Mouse (Mus musculus) CH12.LX (cell line): ENCODE measurements around the gene Ccer2. TPM values are rescaled to one million over a fixed set of nuclear protein-coding genes. Genes with fewer than 3 reads are reported as not detected.

ENCODE experiments used
- DNase-seq: peaks from one replicate; pipeline ENCODE4 v3.0.0-alpha.2; 2013; ENCODE audit errors: extremely low read depth
- H3K27ac ChIP-seq: 2 replicates; pipeline ENCODE4 v1.5.1; 2012; ENCODE audit warnings: low read depth, mild to moderate bottlenecking, control low read depth, moderate library complexity; ENCODE audit not compliant: insufficient read depth
- H3K27me3 ChIP-seq: replicated peaks from 2 replicates; pipeline ENCODE3; 2012; ENCODE audit warnings: inconsistent platforms
- H3K36me3 ChIP-seq, 2 experiments: replicated peaks in 1 of 2; 2 replicates each; pipeline versions ENCODE3 to v1.6.1; 2012; ENCODE audit warnings: inconsistent platforms in 1 of 2, low read length in 1 of 2, mild to moderate bottlenecking in 1 of 2, mixed read lengths in 1 of 2, moderate library complexity in 1 of 2; ENCODE audit not compliant: control insufficient read depth in 1 of 2, insufficient read depth in 1 of 2
- H3K4me1 ChIP-seq, 2 experiments: 2 replicates each; pipeline ENCODE4 v1.6.1; 2012; ENCODE audit warnings: inconsistent platforms in 1 of 2, moderate library complexity in 1 of 2; ENCODE audit not compliant: insufficient read depth in 2 of 2, control insufficient read depth in 1 of 2
- H3K4me2 ChIP-seq: 2 replicates; pipeline ENCODE4 v1.6.1; 2012; ENCODE audit warnings: low read depth, mild to moderate bottlenecking, control low read depth; ENCODE audit not compliant: poor library complexity, insufficient read depth, severe bottlenecking
- H3K4me3 ChIP-seq, 3 experiments: fragments of 150-350 bp in 1 of 3; sonication (generic) in 1 of 3; replicated peaks in 1 of 3; 2 replicates each; pipeline versions ENCODE3 to v1.5.1; 2011 to 2012; ENCODE audit warnings: low read depth in 2 of 3, low read length in 2 of 3, mild to moderate bottlenecking in 2 of 3, moderate library complexity in 2 of 3, control low read depth in 1 of 3, improper control_type of control experiment in 1 of 3, inconsistent platforms in 1 of 3, mixed read lengths in 1 of 3; ENCODE audit not compliant: poor library complexity in 1 of 3
- H3K79me2 ChIP-seq: replicated peaks from 2 replicates; pipeline ENCODE4 v1.6.1; 2012; ENCODE audit warnings: mild to moderate bottlenecking, moderate library complexity; ENCODE audit not compliant: control insufficient read depth, poor library complexity, insufficient read depth, severe bottlenecking; ENCODE audit errors: extremely low read depth
- H3K9ac ChIP-seq: 2 replicates; pipeline ENCODE4 v1.6.1; 2012; ENCODE audit warnings: low read depth, mild to moderate bottlenecking, control low read depth, moderate library complexity; ENCODE audit not compliant: insufficient read depth
- H3K9me3 ChIP-seq: replicated peaks from 2 replicates; pipeline ENCODE3; 2012; ENCODE audit warnings: low read length, inconsistent platforms, mixed read lengths
- BHLHE40 ChIP-seq: IDR thresholded peaks from 2 replicates; pipeline ENCODE4 v1.6.1; 2011; ENCODE audit warnings: mild to moderate bottlenecking, low read depth, low read length, improper control_type of control experiment
- CHD2 ChIP-seq: IDR thresholded peaks from 2 replicates; pipeline ENCODE4 v1.6.1; 2011; ENCODE audit warnings: low read length, improper control_type of control experiment
- CTCF ChIP-seq, 2 experiments: IDR thresholded peaks in 1 of 2; conservative IDR thresholded peaks in 1 of 2; 2 replicates each; pipeline ENCODE4 v1.5.1; 2011 to 2012; ENCODE audit warnings: low read depth in 2 of 2, low read length in 2 of 2, improper control_type of control experiment in 1 of 2, inconsistent platforms in 1 of 2, mild to moderate bottlenecking in 1 of 2, moderate library complexity in 1 of 2
- E2F4 ChIP-seq: IDR thresholded peaks from 2 replicates; pipeline ENCODE4 v1.6.1; 2011; ENCODE audit warnings: low read depth, low read length, improper control_type of control experiment; ENCODE audit not compliant: insufficient replicate concordance
- ELF1 ChIP-seq: IDR thresholded peaks from 2 replicates; pipeline ENCODE4 v1.6.1; 2014; ENCODE audit warnings: low read depth, mild to moderate bottlenecking, inconsistent platforms, low read length, improper control_type of control experiment
- EP300 ChIP-seq: IDR thresholded peaks from 2 replicates; pipeline ENCODE4 v1.6.1; 2011; ENCODE audit warnings: low read length, improper control_type of control experiment
- GABPA ChIP-seq: IDR thresholded peaks from 2 replicates; pipeline ENCODE4 v1.6.1; 2012; ENCODE audit warnings: low read depth, low read length, improper control_type of control experiment, inconsistent platforms; ENCODE audit not compliant: insufficient replicate concordance
- JUN ChIP-seq: IDR thresholded peaks from 2 replicates; pipeline ENCODE4 v1.6.1; 2011; ENCODE audit warnings: low read depth, mild to moderate bottlenecking, low read length, improper control_type of control experiment, moderate library complexity; ENCODE audit not compliant: insufficient read depth
- MAFK ChIP-seq: IDR thresholded peaks from 2 replicates; pipeline ENCODE4 v1.6.1; 2011; ENCODE audit warnings: low read length, improper control_type of control experiment; ENCODE audit not compliant: insufficient replicate concordance
- MEF2A ChIP-seq: IDR thresholded peaks from 2 replicates; pipeline ENCODE4 v1.6.1; 2014; ENCODE audit warnings: low read depth, mild to moderate bottlenecking, inconsistent platforms, low read length, improper control_type of control experiment, borderline replicate concordance
- MXI1 ChIP-seq: IDR thresholded peaks from 2 replicates; pipeline ENCODE4 v1.6.1; 2011; ENCODE audit warnings: mild to moderate bottlenecking, low read depth, low read length, improper control_type of control experiment
- MYC ChIP-seq: IDR thresholded peaks from 2 replicates; pipeline ENCODE4 v1.6.1; 2011; ENCODE audit warnings: low read depth, mild to moderate bottlenecking, improper control_type of control experiment, low read length
- NELFE ChIP-seq: IDR thresholded peaks from 2 replicates; pipeline ENCODE4 v1.6.1; 2011; ENCODE audit warnings: low read depth, low read length, improper control_type of control experiment
- NRF1 ChIP-seq: IDR thresholded peaks from 2 replicates; pipeline ENCODE4 v1.6.1; 2014; ENCODE audit warnings: low read depth, mild to moderate bottlenecking, inconsistent platforms, low read length, improper control_type of control experiment, moderate library complexity
- POLR2AphosphoS2 ChIP-seq: IDR thresholded peaks from 2 replicates; pipeline ENCODE4 v1.6.1; 2011; ENCODE audit warnings: low read depth, low read length, improper control_type of control experiment
- RCOR1 ChIP-seq: conservative IDR thresholded peaks from 2 replicates; pipeline ENCODE4 v1.6.1; 2012; ENCODE audit warnings: low read depth, mild to moderate bottlenecking, inconsistent platforms, low read length, improper control_type of control experiment
- SIN3A ChIP-seq: IDR thresholded peaks from 2 replicates; pipeline ENCODE4 v1.6.1; 2012; ENCODE audit warnings: low read length, improper control_type of control experiment, inconsistent platforms
- TCF12 ChIP-seq: IDR thresholded peaks from 2 replicates; pipeline ENCODE4 v1.6.1; 2014; ENCODE audit warnings: low read depth, mild to moderate bottlenecking, inconsistent platforms, low read length, improper control_type of control experiment
- USF1 ChIP-seq: IDR thresholded peaks from 2 replicates; pipeline ENCODE4 v1.6.1; 2014; ENCODE audit warnings: low read depth, mild to moderate bottlenecking, inconsistent platforms, low read length, improper control_type of control experiment
- USF2 ChIP-seq: conservative IDR thresholded peaks from 2 replicates; pipeline ENCODE4 v1.6.1; 2011; ENCODE audit warnings: low read depth, low read length, improper control_type of control experiment
- ZC3H11A ChIP-seq: IDR thresholded peaks from 2 replicates; pipeline ENCODE4 v1.6.1; 2012; ENCODE audit warnings: low read depth, mild to moderate bottlenecking, inconsistent platforms, low read length, improper control_type of control experiment
- ZKSCAN1 ChIP-seq: IDR thresholded peaks from 2 replicates; pipeline ENCODE4 v1.6.1; 2012; ENCODE audit warnings: low read depth, inconsistent platforms, low read length, improper control_type of control experiment, borderline replicate concordance
- ZMIZ1 ChIP-seq: IDR thresholded peaks from 2 replicates; pipeline ENCODE4 v1.6.1; 2012; ENCODE audit warnings: low read depth, mild to moderate bottlenecking, inconsistent platforms, low read length, improper control_type of control experiment
- ZNF384 ChIP-seq: IDR thresholded peaks from 2 replicates; pipeline ENCODE4 v1.6.1; 2012; ENCODE audit warnings: low read depth, low read length, improper control_type of control experiment, inconsistent platforms
- dilution Hi-C: fragments of 300-500 bp; cut with MboI; formaldehyde crosslinking; loops from 2 replicates; pipeline ENCODE4 v1.14.3; 2020; ENCODE audit warnings: low sequenced_read_pairs; ENCODE audit not compliant: extremely low pct_unique_long_range_greater_than_20kb, extremely low pct_ligation_motif_present
- in situ Hi-C: fragments of 300-500 bp; cut with MboI; formaldehyde crosslinking; loops from 3 replicates; pipeline ENCODE4 v1.14.3; 2019; ENCODE audit warnings: low sequenced_read_pairs, low pct_ligation_motif_present, low pct_unique_long_range_greater_than_20kb, mixed read lengths
- polyA plus RNA-seq: library from polyadenylated mRNA; unstranded; fragments of >175 nt; gene quantifications from 2 replicates; pipeline ENCODE4 v1.2.1, GENCODE M21; 2012; ENCODE audit warnings: low read depth; ENCODE audit not compliant: insufficient read length
- total RNA-seq, 2 experiments: library from RNA; depleted of rRNA; stranded (reverse); fragments of 300-350 nt in 1 of 2; fragments of >200 nt in 1 of 2; gene quantifications; 2 replicates each; pipeline ENCODE4 v1.2.3; 2012 to 2014

The Ccer2 gene
- total and polyA plus RNA-seq, 3 experiments = 0.17 TPM; not detected in 2

DNA sequence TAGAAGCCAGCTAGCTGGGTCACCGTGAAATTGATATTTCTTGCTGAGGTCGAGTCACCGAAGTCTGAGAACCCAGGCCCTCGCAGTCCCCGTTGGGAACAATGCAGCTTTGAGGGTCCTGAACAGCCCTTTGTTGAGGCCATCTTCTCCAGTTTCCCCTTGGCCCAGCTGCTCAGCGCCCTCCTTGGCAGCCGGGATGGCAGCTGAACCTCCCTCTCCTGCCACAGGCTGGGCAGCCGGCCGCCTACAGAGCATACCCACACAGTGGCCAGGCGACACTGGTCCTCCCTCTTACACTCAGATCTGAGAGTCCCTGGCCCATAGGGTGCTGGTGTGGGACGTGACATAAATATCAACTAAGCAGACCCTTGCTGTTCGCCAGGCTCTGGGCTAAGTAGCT is 18.2 kb downstream of the Ccer2 start:
- no peak overlapping the region for H3K9ac ChIP-seq
- no peak for TF ChIP-seq SIN3A
- no peak for TF ChIP-seq ZMIZ1
- no peak for TF ChIP-seq POLR2AphosphoS2
- TF ChIP-seq ZC3H11A = no peak
- TF ChIP-seq RCOR1 = no peak
- TF ChIP-seq BHLHE40 = no peak
- no peak for TF ChIP-seq USF2
- TF ChIP-seq CHD2 = no peak
- TF ChIP-seq MAFK = no peak
- TF ChIP-seq JUN = no peak
- no peak for TF ChIP-seq ELF1
- TF ChIP-seq EP300 = no peak
- TF ChIP-seq ZNF384 = no peak
- TF ChIP-seq CTCF (conservative IDR thresholded peaks at IDR 0.05 in 1 of 2, IDR thresholded peaks at IDR 0.05 in 1 of 2; ENCODE audit: low read depth in 2 of 2, low read length in 2 of 2) = no peak
- no peak for TF ChIP-seq GABPA
- no peak for TF ChIP-seq USF1
- no peak for TF ChIP-seq NELFE
- no peak for TF ChIP-seq E2F4
- H3K27me3 ChIP-seq = no peaks in the 10 kb centered on the region
- no peak overlapping the region for H3K27ac ChIP-seq
- peaks cover 5 to 18% of the 10 kb centered on the region in 2 experiments for H3K4me1 ChIP-seq
- H3K4me2 ChIP-seq = no peak overlapping the region
- no peak for DNase-seq
- H3K4me3 ChIP-seq = no peak overlapping the region
- no peaks in the 10 kb centered on the region for H3K79me2 ChIP-seq
- dilution Hi-C loops (no loop called here), in situ Hi-C loops (no loop called here)
- no peaks in the 10 kb centered on the region for H3K9me3 ChIP-seq
- peaks cover 38 to 82% of the 10 kb centered on the region in 2 experiments for H3K36me3 ChIP-seq

DNA sequence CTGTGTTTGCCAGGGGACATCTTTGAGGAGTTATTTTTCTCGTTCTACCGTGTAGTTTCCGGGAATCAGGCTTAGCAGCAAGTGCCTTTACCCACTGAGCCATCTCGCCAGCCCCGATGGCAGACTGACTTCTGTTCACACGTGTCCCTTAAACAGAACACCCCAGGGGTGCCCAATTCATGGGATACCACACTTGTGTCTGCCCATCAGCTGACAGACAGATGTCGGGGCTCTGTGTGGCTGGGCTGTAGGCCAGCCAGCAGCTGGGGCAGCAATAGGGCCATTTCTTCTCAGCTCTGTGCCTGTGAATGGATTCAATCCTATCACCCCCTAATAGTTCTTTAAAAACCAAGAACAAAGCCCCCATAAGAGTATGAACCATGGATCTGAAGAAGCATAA is 19.2 kb downstream of the Ccer2 start:
- Histone ChIP-seq H3K27ac (no peak overlapping the region), H3K79me2 (no peaks in the 10 kb centered on the region), H3K4me1 (peaks cover 8 to 21% of the 10 kb centered on the region in 2 experiments), H3K4me2 (no peak overlapping the region), H3K36me3 (peaks cover 40 to 85% of the 10 kb centered on the region in 2 experiments), H3K27me3 (no peaks in the 10 kb centered on the region), H3K9me3 (no peaks in the 10 kb centered on the region), H3K9ac (no peak overlapping the region), H3K4me3 (no peak overlapping the region)
- DNase-seq = no peak
- dilution Hi-C loops = no loop called here
- in situ Hi-C loops = loop anchor here (25.0 kb wide), 1 partner anchor 262 kb away; no protein-coding TSS in a partner anchor
- no peak for TF ChIP-seq MYC
- no peak for TF ChIP-seq GABPA
- no peak for TF ChIP-seq MEF2A
- TF ChIP-seq SIN3A = no peak
- no peak for TF ChIP-seq TCF12
- no peak for TF ChIP-seq E2F4
- TF ChIP-seq ZKSCAN1 = no peak
- TF ChIP-seq NRF1 = no peak
- TF ChIP-seq MXI1 = no peak
